Mouse (Mus musculus) forebrain, postnatal 0 days (tissue): Measurements from ENCODE around the gene Topors. TPM values are rescaled to one million over a fixed set of nuclear protein-coding genes. Genes with fewer than 3 reads are reported as not detected.
A peak's percentile ranks its signal among the peaks of the same experiment; 100 is the strongest.

Experiments
- ATAC-seq: fragments of 200-750 bp; cut with Nextera tagmentation; 2 replicates; pipeline ENCODE4 v1.8.0; 2017; ENCODE audit warnings: mild to moderate bottlenecking, moderate library complexity
- DNase-seq: peaks from one replicate; pipeline ENCODE4 v3.0.0-alpha.2; 2015
- H3K27ac ChIP-seq: fragments of 300-500 bp; sonication (generic); 2 replicates; pipeline ENCODE4 v1.5.1; 2014; ENCODE audit warnings: low read depth, mild to moderate bottlenecking, antibody characterized with exemption, low read length, moderate library complexity, mixed read lengths
- H3K27me3 ChIP-seq: fragments of 300-500 bp; sonication (generic); 2 replicates; pipeline ENCODE4 v1.6.1; 2014; ENCODE audit warnings: mild to moderate bottlenecking, low read length, mixed read lengths; ENCODE audit not compliant: insufficient read depth
- H3K36me3 ChIP-seq: fragments of 300-500 bp; sonication (generic); 2 replicates; pipeline ENCODE4 v1.6.1; 2014; ENCODE audit warnings: mild to moderate bottlenecking, moderate library complexity; ENCODE audit not compliant: insufficient read depth
- H3K4me1 ChIP-seq: fragments of 300-500 bp; sonication (generic); 2 replicates; pipeline ENCODE4 v1.6.1; 2014; ENCODE audit warnings: antibody characterized with exemption; ENCODE audit not compliant: insufficient read depth
- H3K4me2 ChIP-seq: fragments of 300-500 bp; sonication (generic); 2 replicates; pipeline ENCODE4 v1.6.1; 2014; ENCODE audit warnings: low read depth, mild to moderate bottlenecking, moderate library complexity
- H3K4me3 ChIP-seq: fragments of 300-500 bp; sonication (generic); 2 replicates; pipeline ENCODE4 v1.5.1; 2014; ENCODE audit warnings: low read depth, low read length, mixed read lengths
- H3K9ac ChIP-seq: fragments of 300-500 bp; sonication (generic); 2 replicates; pipeline ENCODE4 v1.6.1; 2014; ENCODE audit warnings: mild to moderate bottlenecking
- H3K9me3 ChIP-seq: fragments of 300-500 bp; sonication (generic); 2 replicates; pipeline ENCODE4 v1.6.1; 2016; ENCODE audit warnings: low read length
- CTCF ChIP-seq: sonication (generic); IDR thresholded peaks from 2 replicates; pipeline ENCODE4 v1.5.1; 2016; ENCODE audit warnings: antibody characterized with exemption, control low read depth, low read depth
- WGBS: fragments of 180-500 bp; shearing (Covaris S2); extraction: QIAGEN DNeasy Blood & Tissue Kit; methylation state at CpG from one replicate; pipeline ENCODE4 v1.1.7; 2014; 5-methylcytosine and 5-hydroxymethylcytosine counted together
- polyA plus RNA-seq: library from polyadenylated mRNA; unstranded; fragments of >200 nt; fragmentation: Nextera tagmentation; extraction: Ambion mirVana; gene quantifications from 2 replicates; pipeline ENCODE4 v1.2.1, GENCODE M21; 2015
- total RNA-seq: library from RNA; depleted of rRNA; stranded (reverse); fragments of >200 nt; gene quantifications from 2 replicates; pipeline ENCODE4 v1.2.3, GENCODE M21; 2014

The Topors gene
- total and polyA plus RNA-seq, 2 experiments from 2014 or later, result 29.4 to 35.1 TPM

DNA sequence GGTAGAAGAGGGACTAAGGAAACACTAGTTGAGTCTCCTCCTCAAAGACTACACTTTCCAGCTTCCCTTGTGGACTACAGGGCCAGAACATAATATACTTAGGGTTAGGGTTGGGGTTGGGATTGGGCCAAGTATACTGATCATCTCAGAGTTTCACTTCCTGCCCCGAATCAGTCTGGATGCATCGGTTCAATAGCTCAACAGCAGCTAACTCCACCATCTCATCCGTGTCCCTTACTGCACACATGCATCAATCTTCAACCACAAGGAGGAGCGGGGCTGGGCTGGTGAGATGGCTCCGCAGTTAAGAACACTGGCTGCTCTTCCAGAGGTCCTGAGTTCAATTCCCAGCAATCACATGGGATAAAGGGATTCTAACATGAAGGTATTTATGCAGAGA lies 18.7 kb downstream of the Topors start:
- no peaks in the 10 kb centered on the region for H3K4me1 ChIP-seq
- TF ChIP-seq CTCF, result no peak
- ATAC-seq (no peak), DNase-seq (no peak)
- H3K9ac ChIP-seq, result no peak overlapping the region
- H3K4me2 ChIP-seq, result no peak overlapping the region
- H3K36me3 ChIP-seq, result no peaks in the 10 kb centered on the region
- no peaks in the 10 kb centered on the region for H3K9me3 ChIP-seq
- no peak overlapping the region for H3K4me3 ChIP-seq
- 91% methylated on average over 5 of the region's 5 CpGs for WGBS
- H3K27me3 ChIP-seq, result no peaks in the 10 kb centered on the region
- H3K27ac ChIP-seq, result no peak overlapping the region

DNA sequence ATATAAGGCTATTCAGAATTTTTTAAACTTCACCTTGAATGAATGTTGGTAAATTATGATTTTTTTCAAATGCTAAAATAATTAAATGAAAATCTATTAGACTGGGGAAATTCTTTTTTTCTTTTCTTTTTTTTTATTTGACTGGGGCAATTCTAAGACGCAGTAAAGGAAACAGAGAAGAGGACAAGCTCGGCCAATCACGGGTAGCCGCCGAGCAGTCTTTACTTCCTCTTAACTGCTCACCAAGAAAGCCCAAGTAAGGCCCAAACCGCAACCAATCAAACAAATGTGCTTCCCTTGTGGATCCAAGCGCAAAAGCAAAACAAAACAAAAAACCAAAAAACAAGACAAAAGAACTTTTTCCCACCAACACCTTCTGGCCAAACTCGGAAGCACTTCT lies 25.6 kb downstream of the Topors start:
- Histone ChIP-seq H3K27me3 (no peaks in the 10 kb centered on the region), H3K9me3 (no peaks in the 10 kb centered on the region), H3K36me3 (no peaks in the 10 kb centered on the region), H3K4me3 (no peak overlapping the region), H3K27ac (no peak overlapping the region), H3K4me1 (no peaks in the 10 kb centered on the region), H3K4me2 (no peak overlapping the region), H3K9ac (no peak overlapping the region)
- ATAC-seq (no peak), DNase-seq (no peak)
- TF ChIP-seq CTCF, result no peak
- WGBS, result 83% methylated on average over 8 of the region's 8 CpGs

DNA sequence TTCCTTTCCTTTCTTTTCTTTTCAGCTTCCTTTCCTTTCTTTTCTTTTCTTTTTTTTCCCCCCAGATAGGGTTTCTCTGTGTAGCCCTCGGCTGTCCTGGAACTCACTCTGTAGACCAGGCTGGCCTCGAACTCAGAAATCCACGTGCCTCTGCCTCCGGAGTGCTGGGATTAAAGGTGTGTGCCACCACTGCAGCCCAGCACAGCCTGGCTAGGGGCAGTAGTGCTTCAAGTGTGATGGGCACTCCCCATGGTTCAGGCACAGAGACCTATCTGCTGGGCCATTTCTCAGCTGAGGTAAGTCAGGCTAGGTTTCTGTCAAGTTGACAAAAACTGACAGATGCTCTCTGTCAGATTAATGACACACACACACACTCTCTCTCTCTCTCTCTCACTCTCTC lies 26.6 kb downstream of the Topors start:
- DNase-seq, result no peak
- no peak overlapping the region for H3K9ac ChIP-seq
- no peak for ATAC-seq
- 75% methylated on average over 4 of the region's 4 CpGs for whole genome bisulfite sequencing
- no peaks in the 10 kb centered on the region for H3K27me3 ChIP-seq
- no peak overlapping the region for H3K27ac ChIP-seq
- no peak overlapping the region for H3K4me3 ChIP-seq
- TF ChIP-seq CTCF, result no peak
- H3K4me1 ChIP-seq, result peaks cover 5% of the 10 kb centered on the region; the same call in 1 of the 2 replicates
- H3K4me2 ChIP-seq, result no peak overlapping the region
- H3K36me3 ChIP-seq, result no peaks in the 10 kb centered on the region
- no peaks in the 10 kb centered on the region for H3K9me3 ChIP-seq

DNA sequence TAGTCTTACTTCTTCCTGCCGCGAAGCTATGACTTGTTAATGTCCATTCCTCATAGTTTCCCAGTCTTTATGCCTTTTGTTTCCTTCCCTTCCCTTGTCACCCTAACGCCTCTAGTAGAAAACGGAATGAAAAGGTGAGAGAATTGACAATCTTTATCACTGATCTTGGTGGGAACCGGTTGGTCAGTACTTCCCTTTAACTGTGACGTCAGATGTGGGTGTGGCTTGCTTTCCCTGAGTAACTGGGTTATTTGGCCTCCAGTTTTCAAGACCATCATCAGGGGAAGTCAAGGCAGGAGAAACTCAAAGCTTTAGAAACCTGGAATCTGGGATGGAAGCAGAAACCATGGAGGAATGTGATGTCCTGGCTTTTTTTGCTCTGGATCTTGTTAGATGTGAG lies 27.7 kb downstream of the Topors start:
- no peaks in the 10 kb centered on the region for H3K9me3 ChIP-seq
- no peak overlapping the region for H3K27ac ChIP-seq
- no peak overlapping the region for H3K9ac ChIP-seq
- H3K4me1 ChIP-seq, result peaks cover 5% of the 10 kb centered on the region; the same call in 1 of the 2 replicates
- no peaks in the 10 kb centered on the region for H3K36me3 ChIP-seq
- ATAC-seq (no peak), DNase-seq (no peak)
- no peaks in the 10 kb centered on the region for H3K27me3 ChIP-seq
- H3K4me3 ChIP-seq, result no peak overlapping the region
- no peak for TF ChIP-seq CTCF
- H3K4me2 ChIP-seq, result no peak overlapping the region
- WGBS, result 61% methylated on average over 6 of the region's 6 CpGs

DNA sequence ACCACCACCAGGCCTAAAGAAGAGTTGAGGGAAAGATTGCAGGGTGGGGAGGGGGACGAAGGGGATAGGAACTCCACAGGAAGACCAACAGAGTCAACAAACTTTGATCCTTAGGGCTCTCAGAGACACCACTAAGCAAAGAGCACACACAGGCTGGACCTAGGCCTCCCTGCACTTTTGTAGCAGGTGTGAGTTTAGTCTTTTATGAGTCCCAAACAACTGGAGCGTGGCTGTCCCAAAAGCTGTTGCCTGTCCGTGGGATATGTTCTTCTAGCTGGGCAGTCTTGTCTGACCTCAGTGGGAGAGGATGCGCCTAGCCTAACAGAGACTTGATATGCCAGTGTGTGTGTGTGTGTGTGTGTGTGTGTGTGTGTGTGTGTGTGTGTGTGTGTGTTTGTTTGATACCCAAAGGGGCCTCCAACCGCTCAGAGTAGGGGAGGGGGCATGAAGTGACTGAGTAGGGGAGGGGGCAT lies 29.3 kb downstream of the Topors start:
- TF ChIP-seq CTCF, result no peak
- H3K27me3 ChIP-seq, result no peaks in the 10 kb centered on the region
- H3K4me3 ChIP-seq, result peak overlapping the region; percentile 40; the same call in 1 of the 2 replicates
- WGBS, result 58% methylated on average over 5 of the region's 5 CpGs
- no peaks in the 10 kb centered on the region for H3K36me3 ChIP-seq
- H3K4me1 ChIP-seq, result peaks cover 5% of the 10 kb centered on the region; the same call in 1 of the 2 replicates
- DNase-seq, result no peak
- no peaks in the 10 kb centered on the region for H3K9me3 ChIP-seq
- no peak for ATAC-seq
- H3K9ac ChIP-seq, result no peak overlapping the region
- peak overlapping the region; percentile 64 for H3K4me2 ChIP-seq
- no peak overlapping the region for H3K27ac ChIP-seq

DNA sequence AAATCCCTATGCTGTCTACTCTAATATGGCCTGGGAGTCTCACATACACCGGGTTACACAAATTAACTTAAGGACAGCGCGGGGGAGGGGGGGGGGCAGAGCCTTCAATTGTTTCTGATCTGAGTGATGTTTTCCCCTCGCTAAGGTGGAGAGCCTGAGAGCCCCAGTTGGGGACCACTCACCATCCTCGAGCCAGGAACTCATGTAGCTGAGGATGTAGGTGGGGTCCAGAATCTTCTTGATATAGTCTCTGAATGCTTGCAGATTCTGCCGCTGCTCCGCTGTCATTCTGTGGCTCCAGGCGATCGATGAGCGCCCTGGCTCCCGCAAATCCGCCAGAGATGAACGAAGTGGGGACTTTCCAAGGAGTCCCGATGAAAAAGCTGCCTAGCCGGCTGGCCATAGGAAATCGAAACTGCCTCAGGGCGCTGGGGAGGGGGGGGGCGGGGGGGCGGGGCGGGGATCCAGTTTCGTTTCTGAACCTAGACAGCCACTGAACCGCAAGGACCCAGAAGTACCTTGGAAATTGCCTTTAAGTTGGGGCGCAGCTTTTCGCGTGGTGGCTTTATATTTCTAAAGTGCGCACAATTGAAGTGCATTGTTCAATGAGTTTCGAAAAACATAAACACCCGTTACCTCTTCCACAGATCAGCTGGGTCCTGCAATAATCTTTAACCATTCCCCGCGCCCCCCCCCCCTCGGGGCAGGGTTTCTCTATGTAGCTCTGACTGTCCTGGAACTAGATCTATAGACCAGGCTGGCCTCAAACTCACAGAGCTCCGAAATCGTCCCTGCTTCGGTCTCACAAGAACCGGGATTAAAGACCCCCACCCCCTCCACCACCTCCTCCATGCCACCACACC lies 30.0 kb downstream of the Topors start, which contains the start of gene Ddx58:
Ddx58 (minus strand) TSS at position 420 of the 863 bp plus-strand sequence.
- WGBS, result 3% methylated on average over 32 of the region's 35 CpGs
- no peak for TF ChIP-seq CTCF
- no peaks in the 10 kb centered on the region for H3K36me3 ChIP-seq
- H3K4me2 ChIP-seq, result peak within 1 kb of the TSS; percentile 64
- H3K4me3 ChIP-seq, result peak within 1 kb of the TSS; percentile 40
- H3K27me3 ChIP-seq, result no peaks in the 10 kb centered on the region
- peak within 1 kb of the TSS; percentile 42; the same call in 1 of the 2 replicates for H3K9ac ChIP-seq
- DNase-seq, result peak; percentile 24
- no peak; the same call in 1 of the 2 replicates for ATAC-seq
- no peaks in the 10 kb centered on the region for H3K9me3 ChIP-seq
- H3K4me1 ChIP-seq, result peaks cover 5% of the 10 kb centered on the region; the same call in 1 of the 2 replicates
- no peak within 1 kb of the TSS; the same call in 1 of the 2 replicates for H3K27ac ChIP-seq
